Mouse (Mus musculus) spleen, adult 2 months (tissue): ENCODE data around the gene 4930442H23Rik.

ENCODE experiments used
- CTCF ChIP-seq: fragments of 200-500 bp; IDR thresholded peaks from 2 replicates; pipeline ENCODE4 v1.5.1; 2011; ENCODE audit warnings: mild to moderate bottlenecking, inconsistent platforms; ENCODE audit not compliant: insufficient read depth, insufficient read length, insufficient replicate concordance; ENCODE audit errors: extremely low read depth
- POLR2A ChIP-seq: fragments of 200-500 bp; IDR thresholded peaks from 2 replicates; pipeline ENCODE4 v1.6.1; 2011; ENCODE audit warnings: low read depth, low read length, inconsistent platforms

GRCm38 (mm10) chr10:81192270-81192967 lies 8.8 kb upstream of the 4930442H23Rik start:
- no peak for TF ChIP-seq CTCF
- peak; percentile 81; the same call in 1 of the 2 replicates for TF ChIP-seq POLR2A
